Mouse (Mus musculus): ENCODE data around the gene Lrrc17. TPM values are rescaled to one million over a fixed set of nuclear protein-coding genes. Genes with fewer than 3 reads are reported as not detected.

The Lrrc17 gene
- polyA plus RNA-seq (2012; rRNA removed), result 0.99 and 1.2 TPM in 2 replicates

DNA sequence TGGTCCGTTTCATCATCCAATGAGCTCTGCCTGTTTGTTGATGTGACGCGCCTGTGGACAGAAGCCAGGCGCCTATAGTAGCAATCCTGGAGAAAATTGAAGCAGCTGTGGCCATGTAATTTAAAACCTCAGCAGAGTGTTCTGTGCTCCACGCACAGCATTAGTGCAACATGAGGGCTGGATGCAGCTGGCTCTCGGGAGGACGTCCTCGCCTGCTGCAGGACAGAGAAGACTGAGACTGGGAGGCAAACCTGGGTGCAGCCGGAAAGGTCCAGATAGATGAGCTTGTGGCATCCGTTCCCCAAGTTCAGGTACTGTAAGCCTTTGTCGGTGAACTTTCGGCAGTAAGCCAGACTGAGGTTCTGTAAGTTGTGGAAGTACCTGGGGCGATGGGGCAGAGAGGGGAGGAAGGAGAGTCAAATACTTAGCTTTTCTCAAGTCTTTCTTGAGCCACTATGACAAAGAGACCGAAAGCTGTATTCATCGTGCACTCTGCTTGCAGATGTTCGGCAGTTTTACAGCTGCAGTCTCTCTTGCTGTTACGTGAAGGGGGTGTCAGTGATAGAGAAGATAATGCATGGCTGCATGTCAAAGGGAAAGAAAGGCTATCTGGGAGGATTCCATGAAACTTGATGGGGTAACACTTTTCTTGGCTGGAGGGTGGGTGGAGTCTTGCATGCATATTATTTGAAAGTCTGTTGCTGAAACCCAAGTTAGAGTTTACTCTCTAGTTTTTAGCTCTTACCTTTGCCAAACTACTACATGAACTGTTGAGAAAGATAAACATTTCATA is at the start of gene Lrrc17:
TSS of gene Lrrc17 (plus strand) at position 151 of the 793 bp plus-strand sequence.
- Histone ChIP-seq H3K36me3 (ENCODE audit: control insufficient read depth, insufficient read depth, low read length) (no peaks in the 10 kb centered on the region), H3K4me1 (ENCODE audit: control insufficient read depth, insufficient read depth, low read length) (no peaks in the 10 kb centered on the region), H3K27ac (ENCODE audit: control insufficient read depth, insufficient read depth, low read depth, low read length) (no peak within 1 kb of the TSS), H3K4me3 (ENCODE audit: control insufficient read depth, low read depth, low read length) (no peak within 1 kb of the TSS), H3K27me3 (ENCODE audit: control insufficient read depth, insufficient read depth, low read length) (no peaks in the 10 kb centered on the region)
- TF ChIP-seq POLR2A (IDR thresholded peaks at IDR 0.05; ENCODE audit: control insufficient read depth, low read depth, low read length) (no peak), CTCF (IDR thresholded peaks at IDR 0.05; ENCODE audit: control insufficient read depth, insufficient read depth, insufficient replicate concordance, low read depth, low read length) (no peak)

- no peaks in the 10 kb centered on the region for H3K4me1 ChIP-seq (ENCODE audit: control insufficient read depth, insufficient read depth, low read length)
- H3K36me3 ChIP-seq (ENCODE audit: control insufficient read depth, insufficient read depth, low read length), result no peaks in the 10 kb centered on the region
- no peak for TF ChIP-seq CTCF (IDR thresholded peaks at IDR 0.05; ENCODE audit: control insufficient read depth, insufficient read depth, insufficient replicate concordance, low read depth, low read length)
- TF ChIP-seq POLR2A (IDR thresholded peaks at IDR 0.05; ENCODE audit: control insufficient read depth, low read depth, low read length), result no peak
- no peak overlapping the region for H3K27ac ChIP-seq (ENCODE audit: control insufficient read depth, insufficient read depth, low read depth, low read length)
- no peak overlapping the region for H3K4me3 ChIP-seq (ENCODE audit: control insufficient read depth, low read depth, low read length)
- no peaks in the 10 kb centered on the region for H3K27me3 ChIP-seq (ENCODE audit: control insufficient read depth, insufficient read depth, low read length)
Measured at GRCm38 (mm10) chr5:21494781-21495180, 48.6 kb upstream of the Lrrc17 start.

DNA sequence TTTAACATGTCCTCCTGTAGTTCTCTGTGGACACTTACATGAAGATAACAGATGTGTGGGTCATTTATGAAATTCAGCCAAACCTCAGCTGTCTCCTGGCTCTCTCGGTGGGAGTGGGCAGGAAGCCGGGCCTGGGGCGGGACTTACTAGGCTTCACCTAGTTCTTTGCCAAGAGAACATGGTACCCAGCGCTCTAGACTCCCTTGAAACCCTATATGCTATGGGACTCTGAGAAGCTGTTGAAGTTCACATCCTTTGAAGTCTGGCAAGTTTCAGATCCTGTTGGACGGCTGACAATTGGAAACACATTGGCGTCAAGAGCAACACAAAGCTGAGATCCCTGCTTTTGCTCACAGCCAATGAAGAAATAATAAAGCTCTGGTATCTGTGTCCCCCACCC is 47.0 kb upstream of the Lrrc17 start:
- TF ChIP-seq POLR2A (IDR thresholded peaks at IDR 0.05; ENCODE audit: control insufficient read depth, low read depth, low read length) (no peak), CTCF (IDR thresholded peaks at IDR 0.05; ENCODE audit: control insufficient read depth, insufficient read depth, insufficient replicate concordance, low read depth, low read length) (no peak)
- H3K4me3 ChIP-seq (ENCODE audit: control insufficient read depth, low read depth, low read length), result no peak overlapping the region
- H3K36me3 ChIP-seq (ENCODE audit: control insufficient read depth, insufficient read depth, low read length), result no peaks in the 10 kb centered on the region
- no peaks in the 10 kb centered on the region for H3K4me1 ChIP-seq (ENCODE audit: control insufficient read depth, insufficient read depth, low read length)
- H3K27ac ChIP-seq (ENCODE audit: control insufficient read depth, insufficient read depth, low read depth, low read length), result no peak overlapping the region
- no peaks in the 10 kb centered on the region for H3K27me3 ChIP-seq (ENCODE audit: control insufficient read depth, insufficient read depth, low read length)

DNA sequence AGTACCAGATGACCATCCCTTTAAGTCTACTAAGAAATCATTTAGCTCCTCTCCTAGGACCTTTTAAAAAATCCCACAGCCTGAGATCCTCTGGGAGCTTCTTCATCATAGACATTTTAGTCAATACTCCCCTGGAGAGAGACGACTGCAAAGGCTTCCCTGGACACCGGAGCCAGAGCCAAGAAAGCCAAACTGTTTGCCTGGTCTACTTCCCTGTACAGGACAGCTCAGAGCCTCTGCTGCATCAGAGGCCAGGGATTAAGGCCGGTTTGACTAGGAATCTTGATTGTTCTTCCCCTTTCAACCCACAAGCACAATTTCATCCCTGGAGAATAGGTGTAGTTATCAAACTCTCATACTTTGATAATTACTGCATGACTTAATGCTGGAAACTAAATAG is 46.5 kb upstream of the Lrrc17 start:
- TF ChIP-seq CTCF (IDR thresholded peaks at IDR 0.05; ENCODE audit: control insufficient read depth, insufficient read depth, insufficient replicate concordance, low read depth, low read length), result no peak
- TF ChIP-seq POLR2A (IDR thresholded peaks at IDR 0.05; ENCODE audit: control insufficient read depth, low read depth, low read length), result no peak
- Histone ChIP-seq H3K27ac (ENCODE audit: control insufficient read depth, insufficient read depth, low read depth, low read length) (no peak overlapping the region), H3K36me3 (ENCODE audit: control insufficient read depth, insufficient read depth, low read length) (no peaks in the 10 kb centered on the region)

DNA sequence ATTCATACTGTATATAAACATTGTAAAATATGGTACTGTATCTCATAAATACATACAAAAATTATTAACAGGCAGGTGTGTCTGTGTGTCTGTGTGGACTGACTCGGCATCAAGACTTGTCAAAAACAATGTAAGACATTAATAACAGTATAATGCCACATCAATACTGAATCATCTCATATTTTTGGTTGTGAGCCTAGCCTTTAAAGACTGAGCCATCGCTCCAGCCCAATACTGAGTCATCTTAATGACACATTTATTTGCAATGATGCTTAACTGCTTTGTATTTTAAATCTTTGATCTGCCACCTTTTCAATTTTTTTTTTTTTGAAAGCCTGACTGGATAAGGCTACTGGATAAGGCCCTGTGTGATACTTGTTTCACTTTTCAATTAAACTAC is 44.9 kb upstream of the Lrrc17 start:
- no peak overlapping the region for H3K4me3 ChIP-seq (ENCODE audit: control insufficient read depth, low read depth, low read length)
- TF ChIP-seq CTCF (IDR thresholded peaks at IDR 0.05; ENCODE audit: control insufficient read depth, insufficient read depth, insufficient replicate concordance, low read depth, low read length) (no peak), POLR2A (IDR thresholded peaks at IDR 0.05; ENCODE audit: control insufficient read depth, low read depth, low read length) (no peak)
- no peak overlapping the region for H3K27ac ChIP-seq (ENCODE audit: control insufficient read depth, insufficient read depth, low read depth, low read length)
- H3K4me1 ChIP-seq (ENCODE audit: control insufficient read depth, insufficient read depth, low read length), result no peaks in the 10 kb centered on the region
- H3K27me3 ChIP-seq (ENCODE audit: control insufficient read depth, insufficient read depth, low read length), result no peaks in the 10 kb centered on the region
- no peaks in the 10 kb centered on the region for H3K36me3 ChIP-seq (ENCODE audit: control insufficient read depth, insufficient read depth, low read length)

More for the DNA sequence above, 46.5 kb upstream of the Lrrc17 start:
- H3K4me3 ChIP-seq (ENCODE audit: control insufficient read depth, low read depth, low read length), result no peak overlapping the region
- H3K4me1 ChIP-seq (ENCODE audit: control insufficient read depth, insufficient read depth, low read length), result no peaks in the 10 kb centered on the region
- no peaks in the 10 kb centered on the region for H3K27me3 ChIP-seq (ENCODE audit: control insufficient read depth, insufficient read depth, low read length)

DNA sequence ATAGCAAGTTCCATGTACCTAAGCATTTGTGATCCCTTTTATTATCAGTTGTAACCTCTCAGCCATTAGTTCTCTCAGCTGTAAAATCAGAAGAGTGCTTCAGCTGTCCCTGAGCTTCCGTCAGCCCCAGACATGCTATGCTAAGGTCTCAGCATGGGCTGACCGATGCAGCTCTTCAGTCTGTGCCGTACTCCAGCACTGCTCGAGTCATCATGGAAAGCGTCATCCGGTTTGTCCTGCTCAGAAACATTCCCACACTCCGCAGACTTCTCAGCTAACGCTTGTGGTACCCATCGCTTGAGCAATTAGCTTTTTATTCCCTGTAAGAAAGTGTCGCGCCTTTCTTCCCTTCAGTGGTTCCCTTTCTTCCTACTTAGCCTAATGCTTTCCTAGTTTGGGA is 44.4 kb upstream of the Lrrc17 start:
- TF ChIP-seq POLR2A (IDR thresholded peaks at IDR 0.05; ENCODE audit: control insufficient read depth, low read depth, low read length) (no peak), CTCF (IDR thresholded peaks at IDR 0.05; ENCODE audit: control insufficient read depth, insufficient read depth, insufficient replicate concordance, low read depth, low read length) (no peak)
- Histone ChIP-seq H3K27me3 (ENCODE audit: control insufficient read depth, insufficient read depth, low read length) (no peaks in the 10 kb centered on the region), H3K4me1 (ENCODE audit: control insufficient read depth, insufficient read depth, low read length) (no peaks in the 10 kb centered on the region), H3K36me3 (ENCODE audit: control insufficient read depth, insufficient read depth, low read length) (no peaks in the 10 kb centered on the region), H3K27ac (ENCODE audit: control insufficient read depth, insufficient read depth, low read depth, low read length) (no peak overlapping the region), H3K4me3 (ENCODE audit: control insufficient read depth, low read depth, low read length) (no peak overlapping the region)

GRCm38 (mm10) chr5:21500133-21500532 is 43.2 kb upstream of the Lrrc17 start:
- H3K4me1 ChIP-seq (ENCODE audit: control insufficient read depth, insufficient read depth, low read length), result no peaks in the 10 kb centered on the region
- no peak overlapping the region for H3K27ac ChIP-seq (ENCODE audit: control insufficient read depth, insufficient read depth, low read depth, low read length)
- no peaks in the 10 kb centered on the region for H3K27me3 ChIP-seq (ENCODE audit: control insufficient read depth, insufficient read depth, low read length)
- H3K36me3 ChIP-seq (ENCODE audit: control insufficient read depth, insufficient read depth, low read length), result no peaks in the 10 kb centered on the region
- TF ChIP-seq POLR2A (IDR thresholded peaks at IDR 0.05; ENCODE audit: control insufficient read depth, low read depth, low read length) (no peak), CTCF (IDR thresholded peaks at IDR 0.05; ENCODE audit: control insufficient read depth, insufficient read depth, insufficient replicate concordance, low read depth, low read length) (no peak)
- H3K4me3 ChIP-seq (ENCODE audit: control insufficient read depth, low read depth, low read length), result no peak overlapping the region
